Comparison of ENCODE assay signal across 27 mouse cellular contexts in genomic region chr2:164975611-164976010, GRCm38 (mm10). TPM values are rescaled to one million over a fixed set of nuclear protein-coding genes. Genes with fewer than 3 reads are reported as not detected.
A peak's percentile ranks its signal among the peaks of the same experiment; 100 is the strongest.
DNase-seq lines count a peak whose midpoint lies in the region; ATAC-seq and TF ChIP-seq lines count a peak whose summit lies in the region.
"Had no signal": no experiment of that assay in that cellular context is flagged by ENCODE, and none has a peak within 500 bp of the region (broad histone marks: within the 10 kb centered on the region; RNA-seq: fewer than 3 reads in every experiment).

No protein-coding gene starts in this region.

- H3K9ac ChIP-seq in midbrain, postnatal 0 days (replicated peaks; ENCODE audit: low read length, poor library complexity, severe bottlenecking), result no peak overlapping the region
- H3K9ac ChIP-seq: forebrain, embryonic 13.5 days; heart, embryonic 12.5 days; heart, embryonic 15.5 days; hindbrain, embryonic 13.5 days; intestine, embryonic 15.5 days had no signal

- H3K4me2 ChIP-seq in midbrain, postnatal 0 days (ENCODE audit: low read depth, low read length, poor library complexity, severe bottlenecking), result no peak overlapping the region
- H3K4me2 ChIP-seq: forebrain, embryonic 13.5 days; heart, embryonic 12.5 days; heart, embryonic 15.5 days; hindbrain, embryonic 13.5 days; intestine, embryonic 15.5 days had no signal

- no peaks in the 10 kb centered on the region for H3K9me3 ChIP-seq in midbrain, postnatal 0 days (ENCODE audit: low read length)
- H3K9me3 ChIP-seq: forebrain, embryonic 10.5 days; forebrain, embryonic 13.5 days; heart, embryonic 12.5 days; heart, embryonic 15.5 days; hindbrain, embryonic 10.5 days; hindbrain, embryonic 13.5 days; intestine, embryonic 15.5 days had no signal

- 75% methylated on average over 6 of the region's 6 CpGs for WGBS in midbrain, postnatal 0 days

- TF ChIP-seq CTCF in layer of hippocampus, adult 2 months (conservative IDR thresholded peaks at IDR 0.05), result no peak
- no peak for TF ChIP-seq CTCF in midbrain, postnatal 0 days (IDR thresholded peaks at IDR 0.05)

- H3K27ac ChIP-seq in layer of hippocampus, adult 2 months, result peak overlapping the region; percentile 41; the same call in 1 of the 2 replicates
- H3K27ac ChIP-seq in midbrain, postnatal 0 days (ENCODE audit: low read depth, low read length), result no peak overlapping the region
- H3K27ac ChIP-seq: forebrain, embryonic 10.5 days; forebrain, embryonic 13.5 days; heart, embryonic 15.5 days; hindbrain, embryonic 10.5 days; hindbrain, embryonic 13.5 days; intestine, embryonic 15.5 days had no signal

- peaks cover 10% of the 10 kb centered on the region; the same call in 1 of the 2 replicates for H3K4me1 ChIP-seq in midbrain, postnatal 0 days (ENCODE audit: insufficient read depth, low read length)

- no peak for ATAC-seq in midbrain, postnatal 0 days (ENCODE audit: low FRiP score)
- ATAC-seq: activated CD4-positive, CD25-positive, alpha-beta regulatory T cell, adult 4 months; CD4-positive, CD25-positive, alpha-beta regulatory T cell, adult 4 months; forebrain, embryonic 13.5 days; forebrain, embryonic 16.5 days; hindbrain, embryonic 16.5 days; intestine, embryonic 15.5 days had no signal

- H3K4me3 ChIP-seq in layer of hippocampus, adult 2 months, result no peak overlapping the region
- no peak overlapping the region for H3K4me3 ChIP-seq in midbrain, postnatal 0 days (ENCODE audit: low read depth, low read length)
- H3K4me3 ChIP-seq: forebrain, embryonic 10.5 days; forebrain, embryonic 13.5 days; heart, embryonic 12.5 days; heart, embryonic 15.5 days; hindbrain, embryonic 10.5 days; hindbrain, embryonic 13.5 days; intestine, embryonic 15.5 days had no signal

- H3K27me3 ChIP-seq in midbrain, postnatal 0 days (ENCODE audit: insufficient read depth, low read length), result no peaks in the 10 kb centered on the region

- H3K36me3 ChIP-seq in midbrain, postnatal 0 days (ENCODE audit: insufficient read depth, low read length), result peaks cover 14% of the 10 kb centered on the region
- H3K36me3 ChIP-seq: forebrain, embryonic 10.5 days; heart, embryonic 12.5 days; heart, embryonic 15.5 days; hindbrain, embryonic 10.5 days; intestine, embryonic 15.5 days had no signal

- DNase-seq in cerebellum, postnatal 10 days, result peak; percentile 71 to 84
- no peak for DNase-seq in cerebellum, adult 11 months
- no peak for DNase-seq in layer of hippocampus, adult 2 months (ENCODE audit: low spot score in 2 of 2)
- no peak for DNase-seq in layer of hippocampus, postnatal 25 days (ENCODE audit: extremely low spot score in 1 of 2, low spot score in 1 of 2)
- peak; percentile 25 for DNase-seq in 3T3-L1 (ENCODE audit: low read depth, low spot score)
- peak; percentile 36 for DNase-seq in NIH3T3 (ENCODE audit: low read depth)
- DNase-seq in midbrain, postnatal 0 days (ENCODE audit: low spot score), result no peak
- DNase-seq: adrenal gland, adult 8-10 months; adrenal gland, postnatal 25 days; gastrocnemius, postnatal 10 days; gastrocnemius, postnatal 36 days; heart, adult 11 months; heart, postnatal 10 days; heart, postnatal 36 days; kidney, adult 11 months; kidney, adult 8-10 months had no signal

RNA-seq across cellular contexts. Expression of gene Slc12a5, which starts 15.0 kb away (rescaled TPM):
- 100 to 1,000 TPM; 406 to 409 TPM for total RNA-seq in layer of hippocampus, adult 2 months (2021)
- 100 to 1,000 TPM; 366 to 382 TPM for total RNA-seq in layer of hippocampus, postnatal 25 days (2021)
- 311 and 368 TPM in 2 replicates for total RNA-seq in midbrain, postnatal 0 days (2014; rRNA removed)
- 83.5 and 86.4 TPM in 2 replicates for polyA plus RNA-seq in midbrain, postnatal 0 days (2015; fragmentation: Nextera tagmentation; extraction: Ambion mirVana)

RNA-seq across cellular contexts. Expression of gene Mmp9, which starts 35.0 kb away (rescaled TPM):
- 1 to 10 TPM; 1.4 to 2.2 TPM for total RNA-seq in layer of hippocampus, adult 2 months (2021)
- 1 to 10 TPM; 1.5 to 1.8 TPM for total RNA-seq in layer of hippocampus, postnatal 25 days (2021)
- total RNA-seq in midbrain, postnatal 0 days (2014; rRNA removed), result 7.5 and 13.4 TPM in 2 replicates
- polyA plus RNA-seq in midbrain, postnatal 0 days (2015; fragmentation: Nextera tagmentation; extraction: Ambion mirVana), result 7.1 and 8.2 TPM in 2 replicates

RNA-seq across cellular contexts. Expression of gene Ncoa5, which starts 59.1 kb away (rescaled TPM):
- total RNA-seq in layer of hippocampus, adult 2 months (2021), result 10 to 100 TPM; 57.8 to 63.8 TPM
- total RNA-seq in layer of hippocampus, postnatal 25 days (2021), result 10 to 100 TPM; 50.2 to 56.1 TPM
- total RNA-seq in midbrain, postnatal 0 days (2014; rRNA removed), result 74.5 and 79.2 TPM in 2 replicates
- 54.3 and 65.5 TPM in 2 replicates for polyA plus RNA-seq in midbrain, postnatal 0 days (2015; fragmentation: Nextera tagmentation; extraction: Ambion mirVana)

Comparison
In these comparisons a context has a peak if more than half of its experiments do, and no peak if none do; other contexts are left out.
1. DNase-seq: peak in cerebellum, postnatal 10 days (2 of 2), 3T3-L1 (single experiment) and NIH3T3 (single experiment); none in cerebellum, adult 11 months (single experiment), layer of hippocampus, adult 2 months (0 of 2), layer of hippocampus, postnatal 25 days (0 of 2) and midbrain, postnatal 0 days (single experiment).